Mouse (Mus musculus) kidney, postnatal 25 days (tissue): ENCODE data around the gene Arl6ip5.

ENCODE experiments used
- DNase-seq, 2 experiments: peaks; one replicate each; pipeline ENCODE4 v3.0.0; 2021; ENCODE audit warnings: mixed read lengths in 2 of 2

The Arl6ip5 gene

DNA sequence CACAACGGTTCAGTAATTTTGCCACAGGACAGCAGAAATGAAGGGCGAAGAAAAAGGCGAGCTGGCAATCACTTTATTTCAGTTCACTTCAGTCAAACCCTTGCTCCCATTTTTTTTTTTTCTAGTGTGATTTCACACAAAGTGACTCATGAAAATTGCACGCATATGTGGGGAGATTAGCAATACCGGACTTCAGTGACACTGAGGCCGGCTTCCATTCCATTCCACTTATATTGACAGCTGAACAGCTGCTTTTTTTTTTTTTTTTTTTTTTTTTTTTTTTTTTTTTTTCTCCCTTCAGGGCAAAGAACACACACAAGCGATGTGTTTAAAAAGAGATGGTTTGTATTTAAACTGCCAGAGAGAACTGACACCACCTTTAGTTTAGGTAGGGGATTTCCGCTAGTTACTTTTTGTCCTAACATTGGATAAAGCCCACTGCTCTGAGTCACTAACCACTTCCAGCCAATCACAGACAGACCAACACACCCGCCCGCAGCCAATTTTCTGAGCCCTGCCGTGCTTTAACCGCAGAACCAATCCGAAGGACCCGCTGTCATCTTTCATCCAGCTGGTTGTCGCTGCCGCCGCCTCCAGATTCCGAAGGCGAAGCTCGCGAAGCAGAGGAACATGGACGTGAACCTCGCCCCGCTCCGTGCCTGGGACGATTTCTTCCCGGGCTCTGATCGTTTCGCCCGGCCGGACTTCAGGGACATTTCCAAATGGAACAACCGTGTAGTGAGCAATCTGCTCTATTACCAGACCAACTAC lies at the start of gene Arl6ip5:
Arl6ip5 (plus strand) TSS at position 499 of the 771 bp plus-strand sequence.
- DNase-seq = peak; percentile 91 to 96

DNA sequence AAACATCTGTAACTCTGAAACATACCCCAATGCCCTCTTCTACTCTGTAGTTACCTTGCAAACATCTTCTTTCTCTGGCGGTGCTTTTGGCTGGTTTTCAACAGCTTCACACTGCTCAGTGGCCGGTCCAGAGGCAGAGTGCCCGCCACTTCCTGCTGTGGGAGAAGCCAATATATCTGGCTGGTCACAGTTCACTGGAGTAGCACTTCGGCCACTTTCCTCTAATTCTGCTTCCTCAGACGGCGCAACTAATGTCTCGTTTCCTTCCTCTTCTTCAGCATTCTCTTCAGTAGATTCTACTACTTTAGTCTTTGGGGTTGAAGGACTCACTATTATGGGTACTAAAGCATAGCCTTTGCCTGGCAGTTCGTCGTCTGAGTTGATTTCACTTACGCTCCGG lies 34.8 kb upstream of the Arl6ip5 start:
- peak; percentile 65 to 80 for DNase-seq

GRCm38 (mm10) chr6:97178491-97179366 lies 31.8 kb upstream of the Arl6ip5 start, which contains the start of gene Tmf1:
TSS of gene Tmf1 (minus strand) at chr6:97179122.
- DNase-seq = peak; percentile 98 to 99

GRCm38 (mm10) chr6:97179367-97179828 lies 31.1 kb upstream of the Arl6ip5 start:
- no peak for DNase-seq

DNA sequence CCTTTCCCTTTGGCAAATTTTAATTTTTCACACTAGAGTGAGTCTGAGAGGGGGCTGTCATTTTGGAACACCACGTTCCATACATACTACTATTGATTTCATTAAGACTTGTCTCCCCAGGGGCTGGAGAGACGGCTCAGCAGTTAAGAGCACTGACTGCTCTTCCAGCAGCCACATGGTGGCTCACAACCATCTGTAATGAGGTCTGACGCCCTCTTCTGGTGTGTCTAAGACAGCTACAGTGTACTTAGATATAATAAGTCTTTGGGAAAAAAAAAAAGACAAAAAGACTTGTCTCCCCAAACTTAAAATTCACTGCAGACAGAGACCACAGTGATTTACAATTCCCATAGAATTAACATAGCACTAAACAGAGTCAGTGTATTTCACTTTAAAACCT lies 10.1 kb upstream of the Arl6ip5 start:
- DNase-seq = no peak

DNA sequence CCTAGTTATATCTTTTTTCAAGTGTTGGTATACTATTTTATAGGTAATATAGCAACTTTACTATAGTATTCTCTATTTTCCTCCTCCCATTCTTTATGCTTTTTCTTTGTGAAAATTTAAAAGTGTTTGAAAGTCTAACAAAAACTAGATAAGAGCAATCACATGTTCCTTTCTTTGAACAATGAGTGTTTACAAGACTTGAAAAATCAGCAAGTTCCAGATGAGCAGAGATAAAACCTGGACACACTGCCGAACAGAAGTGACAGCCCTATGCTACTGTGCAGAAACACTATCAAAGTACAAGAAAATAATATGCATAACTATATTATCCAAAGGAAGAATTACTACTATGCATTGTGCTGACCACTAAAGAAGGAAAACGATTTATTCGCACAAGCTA lies 8.0 kb upstream of the Arl6ip5 start:
- no peak for DNase-seq

DNA sequence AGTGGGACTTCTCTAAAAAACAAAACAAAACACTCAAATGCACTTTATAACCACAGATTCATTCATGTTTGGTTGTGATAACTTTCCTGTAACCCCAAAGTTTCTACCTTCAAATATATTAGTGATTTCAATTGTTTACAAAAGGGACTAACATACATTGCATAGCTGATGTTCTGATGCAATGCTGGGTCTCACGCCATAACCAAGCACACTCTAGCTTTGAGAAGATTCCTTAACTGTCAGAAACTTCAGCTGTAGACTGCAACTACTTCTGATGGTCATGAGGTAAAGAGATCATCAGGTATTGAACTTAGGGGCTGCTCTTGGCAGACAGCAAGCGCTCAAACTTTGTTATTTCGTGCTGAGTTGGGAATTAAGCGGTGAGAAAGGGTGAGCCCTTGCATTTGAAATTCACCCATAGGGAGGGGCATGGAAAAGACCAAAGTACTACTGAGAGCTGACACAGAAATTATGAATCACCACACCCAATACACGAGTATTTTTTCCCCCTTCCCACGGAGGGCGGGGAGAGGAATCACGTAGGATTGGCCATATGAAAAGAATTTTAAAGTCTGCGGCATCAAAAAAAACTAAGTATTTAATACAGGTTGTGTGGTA lies 6.1 kb upstream of the Arl6ip5 start:
- no peak for DNase-seq

GRCm38 (mm10) chr6:97204952-97205351 lies 5.5 kb upstream of the Arl6ip5 start:
- peak; percentile 10 to 64 for DNase-seq

DNA sequence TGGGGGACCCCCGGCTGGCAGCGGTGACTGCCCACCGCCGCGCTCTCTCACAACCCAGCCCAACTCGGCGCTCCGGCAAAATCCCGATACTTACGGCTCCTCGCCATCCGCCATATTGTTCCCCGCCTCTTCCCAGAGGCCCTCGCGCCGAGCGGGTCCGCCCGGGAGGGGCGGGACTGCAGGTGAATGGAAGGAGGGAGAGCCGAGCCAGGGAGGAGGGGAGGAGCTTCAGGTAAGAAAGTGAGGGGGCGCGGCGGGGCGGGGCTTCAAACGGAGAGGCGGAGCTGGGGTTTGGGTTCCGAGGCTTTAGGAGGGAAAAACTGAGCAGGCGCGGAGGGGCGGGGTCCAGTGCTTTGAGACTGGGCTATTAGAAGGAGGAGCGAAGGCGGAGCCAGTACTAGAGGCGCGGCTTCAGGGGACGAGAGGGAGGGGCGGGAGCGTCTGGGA lies 5.0 kb upstream of the Arl6ip5 start, which contains the start of gene Uba3:
Uba3 (minus strand) TSS at position 209 of the 447 bp plus-strand sequence.
- DNase-seq = peak; percentile 100

DNA sequence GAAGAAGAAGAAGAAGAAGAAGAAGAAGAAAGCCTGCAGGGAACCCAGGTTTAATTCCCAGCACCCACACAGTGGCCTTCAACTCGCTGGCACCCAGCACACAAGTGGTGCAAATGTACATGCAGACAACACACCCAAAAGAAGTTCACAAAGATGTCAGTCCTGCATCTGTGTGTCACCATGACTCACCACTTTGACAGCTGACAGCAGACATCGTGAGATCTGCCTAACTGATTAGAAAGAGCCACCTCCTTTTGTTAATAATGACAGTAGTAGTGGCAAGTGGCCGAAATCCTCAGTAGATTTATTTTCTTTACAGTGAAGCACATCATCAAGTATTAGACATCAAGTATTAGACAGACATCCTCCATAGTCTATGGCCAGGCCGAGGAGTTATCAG lies 3.4 kb upstream of the Arl6ip5 start:
- DNase-seq = no peak

GRCm38 (mm10) chr6:97208406-97208805 lies 2.1 kb upstream of the Arl6ip5 start:
- DNase-seq = peak in 1 of 2 experiments; percentile 11

- DNase-seq = no peak
Measured at GRCm38 (mm10) chr6:97209201-97209600, 1.3 kb upstream of the Arl6ip5 start.

DNA sequence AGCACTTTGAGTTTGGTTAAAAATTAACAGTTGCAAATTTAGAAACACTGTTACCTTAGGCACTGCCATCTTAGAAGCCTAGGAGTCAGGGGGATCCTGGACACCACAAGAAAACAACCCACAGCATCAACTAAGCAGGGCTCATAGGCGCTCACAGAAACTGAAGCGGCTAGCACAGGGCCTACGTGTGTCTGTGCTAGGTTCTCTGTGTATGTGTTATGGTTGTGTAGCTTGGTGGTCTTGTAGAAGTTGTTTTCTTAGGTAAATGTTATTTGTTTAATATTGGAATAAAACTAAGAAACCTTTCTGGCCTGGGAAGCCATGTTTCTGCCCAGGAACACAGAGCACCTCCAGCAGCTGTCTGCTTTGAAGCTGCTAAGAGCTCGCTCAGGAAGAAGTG lies 738 bp upstream of the Arl6ip5 start:
- DNase-seq = no peak

GRCm38 (mm10) chr6:97210962-97211601 lies 593 bp downstream of the Arl6ip5 start:
- DNase-seq = peak; percentile 15 to 48

- DNase-seq = peak; percentile 15 to 55
Measured at GRCm38 (mm10) chr6:97211981-97212380, 1.5 kb downstream of the Arl6ip5 start.

GRCm38 (mm10) chr6:97216154-97216821 lies 5.8 kb downstream of the Arl6ip5 start:
- no peak for DNase-seq

DNA sequence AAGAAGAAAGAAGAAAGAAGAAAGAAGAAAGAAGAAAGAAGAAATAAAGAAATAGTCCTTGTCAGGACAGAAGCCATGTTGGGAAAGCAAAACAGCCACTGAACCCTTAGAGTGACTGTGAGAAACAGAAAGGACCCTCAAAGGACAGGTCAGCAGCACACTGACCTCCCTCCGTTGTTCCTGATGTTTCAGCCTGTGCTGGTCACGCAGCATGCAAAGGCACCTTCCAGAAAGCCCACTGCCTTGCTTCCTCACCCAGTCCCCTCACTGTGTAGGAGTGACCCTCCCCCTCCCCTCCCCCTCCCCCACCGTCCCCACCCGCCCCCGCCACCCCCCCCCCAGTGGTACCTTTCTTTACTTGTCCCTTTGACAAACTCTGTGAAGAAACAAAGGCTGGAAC lies 10.2 kb downstream of the Arl6ip5 start:
- no peak for DNase-seq

- no peak for DNase-seq
Measured at GRCm38 (mm10) chr6:97221205-97222025, 10.9 kb downstream of the Arl6ip5 start.

DNA sequence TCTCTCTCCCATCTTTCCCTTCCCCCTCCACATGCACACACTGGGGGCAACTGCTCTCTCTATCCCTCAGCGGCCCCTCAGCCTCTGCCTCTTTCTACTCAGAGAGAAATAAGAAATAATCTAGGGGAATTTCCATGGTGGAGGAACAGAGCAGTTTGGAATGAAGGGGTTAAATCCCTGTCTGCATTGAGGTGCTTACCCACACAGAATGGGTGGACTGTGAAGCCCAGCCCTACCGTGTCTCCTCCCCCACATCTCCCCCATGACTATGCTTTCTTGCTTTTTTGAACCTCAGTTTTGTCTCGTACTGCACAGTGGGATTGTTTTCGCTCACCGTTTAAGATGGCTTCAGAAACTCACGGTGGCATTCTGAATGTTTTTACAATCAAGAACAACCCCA lies 11.8 kb downstream of the Arl6ip5 start:
- DNase-seq = no peak

DNA sequence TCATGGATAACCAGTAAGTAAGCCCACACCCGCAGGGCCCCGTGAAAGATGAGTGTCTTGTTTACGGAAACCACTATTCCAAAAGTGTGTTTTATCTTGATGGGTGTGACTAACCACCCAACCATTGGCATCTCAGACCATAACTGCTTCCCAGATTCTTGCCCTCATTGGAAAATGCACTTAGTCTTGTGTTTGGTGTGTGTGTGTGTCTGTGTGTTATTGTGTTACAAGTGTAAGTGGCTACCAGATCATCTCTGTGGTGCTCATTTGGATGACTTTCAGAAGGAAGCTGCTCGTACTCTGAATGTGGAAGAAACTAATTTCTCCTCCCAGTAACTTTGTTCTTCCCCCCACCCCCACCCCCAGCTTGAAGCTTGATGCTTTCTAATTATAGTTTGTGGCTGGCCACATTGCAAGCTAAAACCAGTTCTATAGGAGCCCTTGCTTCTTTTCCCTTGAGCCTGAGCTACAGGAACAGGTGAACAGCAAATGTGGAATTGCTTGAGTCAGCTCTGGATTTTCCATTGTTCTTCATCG lies 12.5 kb downstream of the Arl6ip5 start:
- no peak for DNase-seq

GRCm38 (mm10) chr6:97223566-97223965 lies 13.1 kb downstream of the Arl6ip5 start:
- DNase-seq = no peak
